Mouse (Mus musculus): ENCODE data around the gene Ccdc121. TPM values are rescaled to one million over a fixed set of nuclear protein-coding genes. Genes with fewer than 3 reads are reported as not detected.

Ccdc121 gene
- total RNA-seq (2021): not detected
- long read RNA-seq, experiment 1: 0 reads
- long read RNA-seq, experiment 2: 0 reads

DNA sequence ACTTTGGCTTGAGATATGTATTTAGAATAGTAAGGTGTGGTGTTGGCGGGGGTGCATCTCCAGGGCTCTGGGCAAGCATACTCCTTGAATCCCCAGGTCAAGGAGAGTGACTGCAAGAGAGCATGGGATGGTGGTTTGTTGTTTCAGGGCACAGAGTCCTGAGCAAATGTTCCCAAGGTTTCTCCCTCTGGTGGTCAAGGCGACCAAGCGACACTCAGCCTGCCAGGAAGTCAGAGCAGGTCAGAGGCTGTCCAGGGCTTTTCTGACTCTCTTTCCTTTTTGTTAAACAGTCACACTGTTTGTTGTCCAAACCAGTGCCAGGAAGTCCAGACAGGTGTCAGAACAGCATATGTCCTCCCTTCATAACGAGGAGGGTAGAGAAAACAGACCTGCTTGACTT, at the start of gene Ccdc121:
TSS of gene Ccdc121 (minus strand) at position 145 of the 400 bp plus-strand sequence.
- intact Hi-C loops (cut with DNase I): no loop called here
- DNase-seq: no peak

DNA sequence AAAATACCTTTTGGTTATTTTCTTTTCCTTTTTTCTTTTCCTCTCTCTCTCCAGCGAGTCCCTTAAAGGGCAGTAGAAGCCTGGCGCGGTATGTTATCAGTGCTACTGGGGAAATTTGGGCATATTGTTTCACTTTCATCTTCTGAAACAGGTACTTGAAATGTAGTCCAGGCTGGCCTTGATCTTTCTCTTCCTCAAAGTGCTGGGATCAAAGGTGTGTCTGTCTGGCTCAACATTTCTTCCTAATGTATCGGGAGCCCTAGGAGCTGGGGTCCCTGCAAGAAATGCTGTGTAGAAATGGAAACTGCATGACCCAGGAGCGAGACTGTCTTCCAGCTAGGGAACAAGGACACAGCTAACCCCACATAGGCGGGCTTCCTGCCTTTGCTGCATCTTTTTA, 49.1 kb upstream of the Ccdc121 start:
- DNase-seq: no peak

DNA sequence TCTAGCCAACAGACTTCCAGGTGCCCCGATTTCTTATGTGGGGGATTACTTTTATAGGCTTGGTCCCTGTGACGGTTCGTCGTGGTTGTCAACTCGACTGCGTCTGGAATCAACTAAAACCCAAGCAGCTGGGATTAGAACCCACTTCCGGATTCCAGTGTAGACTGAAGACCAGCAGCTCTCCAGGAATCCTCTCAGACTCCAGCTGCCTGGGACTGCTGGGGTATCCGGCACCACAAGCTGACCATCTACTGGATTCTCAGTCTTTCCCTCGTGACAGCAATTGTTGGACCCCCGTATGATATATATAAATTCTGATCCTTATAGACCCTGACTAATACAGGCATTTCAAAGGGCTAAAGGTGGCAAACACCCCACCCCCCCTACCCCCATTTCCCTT, 48.4 kb upstream of the Ccdc121 start:
- DNase-seq: no peak
- intact Hi-C loops (cut with DNase I): no loop called here

More for the DNA sequence above, 49.1 kb upstream of the Ccdc121 start:
- intact Hi-C loops (cut with DNase I): no loop called here

DNA sequence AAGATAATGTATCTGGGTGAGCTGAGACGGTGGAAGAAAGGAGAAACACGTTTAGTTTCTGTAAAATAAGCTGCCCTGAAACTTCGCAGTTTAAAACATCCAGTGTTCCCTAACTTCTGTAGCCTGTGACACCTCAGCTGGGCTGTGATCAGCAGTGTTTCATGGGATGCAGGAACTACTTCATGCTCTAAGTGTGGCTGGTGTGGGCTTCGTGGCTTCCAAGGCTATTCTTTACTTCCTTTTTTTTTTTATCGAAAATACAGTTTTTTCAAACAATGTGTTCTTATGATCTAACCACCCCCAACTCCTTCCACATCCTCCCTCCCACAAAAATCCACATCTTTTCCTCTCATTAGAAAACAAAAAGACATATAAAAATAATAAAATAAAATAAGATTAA, 44.2 kb upstream of the Ccdc121 start:
- intact Hi-C loops (cut with DNase I): no loop called here
- no peak for DNase-seq

DNA sequence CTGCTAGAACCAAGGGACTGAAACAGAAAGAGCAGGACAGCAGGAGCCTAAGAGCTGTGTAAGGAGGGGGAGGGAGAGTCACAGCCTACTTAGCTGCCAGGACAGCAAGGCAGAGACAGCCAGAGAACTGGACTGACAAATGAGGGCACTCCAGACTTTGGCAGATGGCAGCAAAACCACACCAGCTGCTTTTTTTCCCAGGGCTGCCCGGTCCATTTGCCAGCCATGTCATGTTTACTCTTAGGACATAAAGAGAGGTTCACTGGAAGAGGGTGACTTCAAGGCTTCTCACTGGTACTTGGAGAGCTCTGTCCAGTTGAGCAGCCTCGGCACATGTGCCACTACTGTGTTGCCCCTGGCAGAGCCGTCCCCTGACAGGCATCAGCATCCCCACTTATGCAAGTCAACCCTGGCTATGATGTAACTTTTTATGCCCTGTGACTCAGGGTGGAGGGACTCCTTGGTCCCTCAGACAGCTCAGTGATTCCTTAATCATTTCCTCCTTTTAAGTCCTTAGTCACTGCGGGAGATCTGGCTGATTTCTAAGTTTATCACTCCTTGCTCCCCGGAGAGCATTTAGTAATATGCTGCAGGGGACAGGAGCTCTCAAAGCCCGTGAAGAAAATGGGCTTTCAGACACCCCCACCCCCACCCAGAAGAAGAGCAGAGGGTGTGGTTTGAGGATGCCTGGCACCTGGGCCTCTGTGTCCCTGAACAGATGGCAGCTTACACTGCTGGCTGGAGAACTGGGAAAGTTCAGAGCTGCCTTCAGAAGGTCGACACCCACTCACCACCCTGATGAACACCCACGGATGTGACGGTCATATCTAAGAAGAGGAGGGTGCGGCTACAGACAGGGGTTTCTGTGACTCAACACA, 41.5 kb upstream of the Ccdc121 start:
- intact Hi-C loops (cut with DNase I): no loop called here
- no peak for DNase-seq

DNA sequence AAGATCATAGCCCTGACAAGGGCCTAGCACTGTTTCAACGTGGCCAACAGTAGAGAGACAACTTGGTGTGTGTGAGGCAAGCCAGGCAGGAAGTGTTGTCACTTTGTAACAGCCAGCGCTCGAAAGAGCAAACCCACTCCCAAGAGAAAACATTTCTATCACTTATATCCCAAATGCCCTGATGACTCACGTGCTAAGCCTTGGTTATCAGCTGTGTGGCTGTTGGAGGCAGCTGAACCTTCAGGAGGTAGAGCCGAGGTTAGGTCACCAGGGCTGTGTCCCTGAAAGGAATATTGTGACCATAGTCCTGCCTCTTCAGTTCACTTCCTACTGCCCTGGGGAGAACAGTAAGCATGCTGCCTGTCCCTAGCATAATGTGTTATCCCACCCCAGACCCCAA, 39.6 kb upstream of the Ccdc121 start:
- intact Hi-C loops (cut with DNase I): no loop called here

DNA sequence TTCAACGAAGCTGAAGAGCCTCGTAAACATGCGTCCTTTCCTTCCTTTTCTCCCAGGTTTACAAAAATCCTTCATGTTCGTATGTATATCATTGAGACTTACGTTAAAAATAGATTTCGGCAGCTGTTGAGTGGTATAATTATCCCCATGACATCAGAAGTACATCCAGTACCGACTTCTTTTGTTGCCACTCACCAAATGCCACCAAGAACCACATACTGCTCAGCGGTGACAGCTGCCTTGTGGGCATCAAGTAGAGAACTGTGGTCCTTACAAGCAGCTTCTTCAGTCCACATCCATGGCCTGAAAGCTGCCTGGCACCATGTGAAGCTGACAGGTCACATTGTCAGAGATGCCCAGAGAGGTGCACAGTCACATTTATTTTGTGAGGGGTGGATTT, 38.7 kb upstream of the Ccdc121 start:
- no peak for DNase-seq
- intact Hi-C loops (cut with DNase I): loop anchor here (5.0 kb wide), 2 partner anchors 83 to 168 kb away; no protein-coding TSS in a partner anchor

More for the DNA sequence above, 39.6 kb upstream of the Ccdc121 start:
- no peak for DNase-seq

DNA sequence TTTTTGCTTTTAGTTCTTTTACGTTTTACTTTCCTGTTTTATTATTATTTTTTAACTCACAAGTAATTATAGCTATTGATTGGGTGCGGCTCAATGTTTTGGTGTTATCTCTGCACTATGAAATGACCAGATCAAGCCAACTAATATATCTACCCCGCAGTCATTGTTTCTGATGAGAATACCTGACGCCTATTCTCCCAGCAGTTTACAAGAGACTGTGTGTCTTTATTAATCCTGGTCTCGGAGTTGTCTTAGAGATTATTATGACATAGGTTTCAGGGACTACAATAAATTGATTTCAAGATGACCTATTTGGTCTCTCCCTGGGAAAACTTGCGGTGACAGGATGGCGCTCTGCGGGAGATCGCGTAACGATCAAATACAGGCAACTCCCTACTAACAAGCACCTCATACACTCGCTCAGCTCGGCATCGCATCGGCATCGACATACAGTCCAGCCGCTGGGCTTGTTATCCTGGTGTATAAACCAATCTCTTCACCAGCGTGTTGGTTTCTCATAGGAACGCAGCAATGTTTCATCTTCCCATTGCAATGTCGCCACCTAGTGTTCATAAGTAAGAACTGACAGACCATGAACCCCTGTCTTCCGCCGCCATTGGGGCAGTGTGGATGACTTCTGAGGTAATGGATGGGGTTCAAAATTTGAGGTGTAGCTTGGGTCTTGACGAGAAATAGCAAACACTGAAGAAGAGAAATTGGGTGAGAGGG, 34.0 kb upstream of the Ccdc121 start:
- DNase-seq: peak in 1 of 2 experiments; percentile 24
- intact Hi-C loops (cut with DNase I): loop anchor here (5.0 kb wide), 2 partner anchors 78 to 163 kb away; no protein-coding TSS in a partner anchor

DNA sequence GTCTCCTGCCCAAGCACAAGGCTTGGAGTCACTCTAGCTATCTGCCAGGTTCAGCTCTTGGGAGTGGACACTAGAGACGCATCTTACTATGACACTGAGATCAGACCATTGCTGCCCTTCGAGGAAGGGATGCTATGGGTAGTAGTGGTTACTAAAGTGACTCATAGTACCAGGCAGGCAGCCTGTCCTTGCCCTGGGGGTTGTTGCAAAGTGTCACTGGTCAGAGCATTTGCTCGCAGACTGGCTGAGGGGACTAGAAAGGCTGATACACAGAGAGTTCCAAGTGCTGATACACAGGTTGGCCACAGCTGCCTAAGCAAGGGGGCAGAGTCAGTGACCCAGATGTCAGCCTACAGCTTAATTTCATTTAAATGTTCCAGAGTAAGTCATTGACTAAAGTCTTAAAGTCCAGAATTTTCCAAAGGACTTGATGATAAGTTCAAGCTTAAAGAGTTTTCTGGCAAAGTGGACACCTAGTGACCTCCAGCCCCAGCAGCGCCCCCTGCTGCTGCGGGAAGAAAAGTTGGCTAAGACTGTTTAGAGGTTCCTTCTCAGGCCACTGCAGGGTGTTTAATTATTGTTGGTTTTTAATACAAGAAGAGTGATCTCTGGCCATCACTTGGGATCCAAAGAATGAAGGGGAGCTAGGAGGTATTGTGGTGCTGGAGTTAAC, 32.6 kb upstream of the Ccdc121 start:
- intact Hi-C loops (cut with DNase I): loop anchor here (5.0 kb wide), 1 partner anchor 272 kb away; no protein-coding TSS in a partner anchor
- DNase-seq: no peak

DNA sequence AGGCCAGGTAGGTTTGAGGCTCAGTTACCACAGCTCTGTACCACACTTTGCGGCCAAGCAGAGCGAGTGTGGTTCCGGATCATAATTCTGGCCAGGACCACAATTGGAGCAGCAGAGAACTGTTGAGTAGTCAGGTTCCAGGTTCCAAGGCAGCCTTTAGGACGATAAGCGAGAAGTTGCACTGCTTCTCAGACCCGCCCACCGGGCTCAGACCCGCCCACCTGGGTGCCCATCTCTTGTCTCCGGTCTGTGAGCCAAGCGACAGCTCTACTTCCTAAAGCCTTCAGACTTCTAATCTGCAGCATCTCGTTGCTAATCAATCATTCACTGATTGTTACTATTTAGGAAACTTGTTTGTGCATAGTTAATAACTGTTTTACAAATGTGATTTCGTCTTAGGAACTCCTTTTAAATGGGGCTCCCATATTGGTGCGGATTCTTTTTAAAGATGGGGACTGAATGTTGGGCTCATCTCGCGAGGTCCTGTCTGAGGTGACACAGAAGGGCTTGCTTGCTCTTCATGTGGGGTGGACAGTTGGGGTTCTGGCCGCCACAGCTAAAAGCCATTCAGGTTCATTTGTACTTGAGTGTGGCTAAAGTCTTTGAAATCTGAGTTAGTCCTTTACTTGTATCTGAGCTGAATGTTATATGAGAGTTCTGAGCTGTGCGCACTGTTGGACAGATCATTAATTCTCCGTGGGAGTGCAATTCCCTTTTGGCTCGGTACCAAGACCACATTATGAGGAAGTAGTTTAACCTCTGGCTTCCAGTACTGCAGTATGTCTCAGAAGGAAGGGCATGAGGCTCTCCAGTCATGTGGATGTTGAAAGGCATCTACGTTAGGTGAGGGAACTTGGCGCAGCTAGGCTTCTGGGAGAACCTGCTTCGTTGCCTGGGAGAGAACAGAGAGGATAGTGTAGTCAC, 28.9 kb upstream of the Ccdc121 start:
- no peak for DNase-seq
- intact Hi-C loops (cut with DNase I): loop anchor here (5.0 kb wide), 1 partner anchor 268 kb away; no protein-coding TSS in a partner anchor

DNA sequence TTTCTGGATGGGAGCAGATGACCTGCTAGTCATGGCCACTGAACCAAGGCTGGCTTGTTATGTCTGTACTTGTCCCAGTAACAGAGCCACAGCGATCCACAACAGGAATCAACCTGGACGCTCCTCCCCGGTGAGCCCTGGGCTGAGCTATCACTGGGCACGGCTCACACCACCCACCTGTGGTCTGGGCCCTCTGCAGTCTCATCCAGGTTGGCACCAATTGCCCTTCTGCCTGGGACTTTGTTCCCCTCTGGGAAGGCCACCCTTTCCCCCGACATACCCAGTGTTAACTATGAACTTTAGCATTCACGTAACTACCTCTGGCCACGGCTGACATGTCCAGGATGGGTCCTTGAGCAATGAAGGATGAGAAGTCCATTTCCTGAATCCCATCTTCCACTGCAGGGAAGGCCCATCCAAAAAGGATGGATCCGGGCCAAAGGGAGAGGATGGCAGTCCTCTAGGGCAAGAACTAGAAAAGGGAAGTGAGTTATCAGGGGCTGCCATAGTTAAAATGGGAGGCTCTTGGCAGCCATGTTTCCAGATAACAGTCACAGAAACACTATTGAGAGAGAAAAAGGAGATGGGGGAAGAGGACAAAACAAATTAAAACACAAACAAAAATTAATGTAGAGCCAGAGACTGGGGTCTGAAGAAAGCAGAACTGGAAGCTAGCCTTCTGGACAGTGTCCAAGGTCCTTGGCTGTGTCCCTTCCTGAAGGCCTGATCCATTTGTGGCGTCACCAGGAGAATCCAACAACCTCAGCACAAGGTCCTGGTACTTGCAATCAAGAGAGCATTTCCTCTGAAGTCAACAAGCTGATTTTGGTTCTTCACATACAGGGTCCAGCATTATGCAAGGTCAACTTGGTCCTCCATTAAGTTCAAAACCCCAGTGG, 26.6 kb upstream of the Ccdc121 start:
- DNase-seq: no peak
- intact Hi-C loops (cut with DNase I): no loop called here

DNA sequence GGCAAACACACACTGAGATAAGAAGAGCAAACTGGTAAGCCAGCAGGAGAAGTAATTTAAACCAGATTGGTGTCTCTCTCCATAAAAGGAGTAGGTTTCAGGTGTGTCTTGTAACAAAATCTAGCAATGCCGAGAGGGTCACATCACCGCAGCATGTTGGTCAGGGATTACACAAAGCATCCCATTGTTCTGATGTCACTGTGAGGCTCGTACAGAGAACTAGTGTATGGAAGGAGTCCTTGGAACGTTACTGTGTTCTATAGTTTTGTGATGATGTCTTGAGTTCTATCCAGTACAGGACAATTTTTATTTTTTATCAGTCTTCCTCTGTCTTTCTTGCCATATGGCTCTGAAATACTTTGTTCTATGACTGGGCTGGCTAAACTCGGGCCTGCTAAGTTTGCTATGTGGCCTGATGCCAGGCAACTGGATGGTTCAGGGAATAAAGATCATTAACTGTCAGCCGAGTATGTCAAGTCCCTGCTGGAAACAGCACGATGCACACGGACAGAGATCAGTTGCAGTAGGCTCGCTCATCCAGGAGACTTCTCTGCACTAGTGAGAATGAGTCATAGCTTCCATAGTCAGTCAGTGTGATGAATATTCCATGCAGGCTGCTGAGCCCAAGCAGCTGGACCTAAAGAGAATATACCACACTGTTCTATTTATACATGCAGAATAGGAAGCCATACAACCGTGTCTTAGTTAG, 24.1 kb upstream of the Ccdc121 start:
- intact Hi-C loops (cut with DNase I): no loop called here
- DNase-seq: no peak

DNA sequence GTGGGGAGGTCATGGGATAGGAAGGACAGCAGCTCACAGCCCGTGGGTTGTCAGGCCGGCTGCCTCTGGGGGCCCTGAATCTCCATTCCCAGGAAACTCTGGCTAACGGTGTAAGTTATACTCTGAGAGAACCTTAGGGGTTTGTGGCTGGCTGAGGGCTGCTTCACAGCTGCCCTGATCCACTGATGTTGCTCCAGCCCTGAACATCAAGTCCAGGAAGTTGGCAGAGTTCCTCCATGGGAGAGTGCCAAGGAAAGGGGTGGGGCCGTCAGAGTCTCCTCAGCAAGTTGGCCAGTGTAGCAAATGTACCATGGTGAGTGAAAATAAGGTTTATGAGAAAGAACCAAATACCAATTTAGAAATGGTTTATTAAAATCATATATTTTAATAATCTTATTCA, 18.1 kb upstream of the Ccdc121 start:
- intact Hi-C loops (cut with DNase I): no loop called here
- DNase-seq: peak; percentile 85 to 88

DNA sequence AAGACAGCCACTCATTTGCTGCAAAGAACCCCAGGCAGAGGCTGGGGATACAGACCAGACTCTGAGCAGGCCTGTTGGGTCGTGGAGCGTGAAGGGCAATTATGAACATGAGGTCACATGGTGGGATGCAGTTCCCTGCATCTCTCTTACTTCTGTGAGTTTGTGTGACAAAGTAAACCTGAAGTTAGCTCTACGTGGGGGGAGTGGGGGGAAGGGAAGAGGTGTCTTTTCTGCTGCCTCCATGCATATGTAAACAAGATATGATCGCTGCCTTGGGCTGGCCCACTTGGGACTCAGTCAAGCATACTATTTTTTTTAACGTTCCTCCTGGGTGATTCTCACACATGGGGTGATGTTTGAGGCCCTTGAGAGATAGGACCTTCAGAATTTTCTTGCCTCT, 14.7 kb upstream of the Ccdc121 start:
- intact Hi-C loops (cut with DNase I): no loop called here
- no peak for DNase-seq

DNA sequence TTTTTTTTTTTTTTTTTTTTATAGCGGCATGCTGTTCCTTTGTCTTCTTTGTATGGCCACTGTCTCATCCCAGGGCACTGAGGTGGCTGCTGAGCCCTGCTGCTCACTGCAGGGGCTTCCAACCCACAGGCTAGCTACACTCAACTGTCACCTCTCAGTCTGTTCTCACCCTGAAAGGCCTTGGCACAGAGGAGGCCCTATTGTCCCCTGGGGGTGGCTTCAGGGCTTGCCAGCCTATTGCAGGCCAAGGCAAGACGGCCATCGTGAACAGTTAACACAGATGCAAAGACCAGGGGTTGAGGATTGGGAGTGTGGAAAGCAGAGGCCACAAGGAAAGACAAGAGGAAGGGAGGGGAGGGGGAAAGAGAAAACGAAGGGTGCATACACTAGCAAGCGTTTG, 12.6 kb upstream of the Ccdc121 start:
- intact Hi-C loops (cut with DNase I): no loop called here
- DNase-seq: no peak

DNA sequence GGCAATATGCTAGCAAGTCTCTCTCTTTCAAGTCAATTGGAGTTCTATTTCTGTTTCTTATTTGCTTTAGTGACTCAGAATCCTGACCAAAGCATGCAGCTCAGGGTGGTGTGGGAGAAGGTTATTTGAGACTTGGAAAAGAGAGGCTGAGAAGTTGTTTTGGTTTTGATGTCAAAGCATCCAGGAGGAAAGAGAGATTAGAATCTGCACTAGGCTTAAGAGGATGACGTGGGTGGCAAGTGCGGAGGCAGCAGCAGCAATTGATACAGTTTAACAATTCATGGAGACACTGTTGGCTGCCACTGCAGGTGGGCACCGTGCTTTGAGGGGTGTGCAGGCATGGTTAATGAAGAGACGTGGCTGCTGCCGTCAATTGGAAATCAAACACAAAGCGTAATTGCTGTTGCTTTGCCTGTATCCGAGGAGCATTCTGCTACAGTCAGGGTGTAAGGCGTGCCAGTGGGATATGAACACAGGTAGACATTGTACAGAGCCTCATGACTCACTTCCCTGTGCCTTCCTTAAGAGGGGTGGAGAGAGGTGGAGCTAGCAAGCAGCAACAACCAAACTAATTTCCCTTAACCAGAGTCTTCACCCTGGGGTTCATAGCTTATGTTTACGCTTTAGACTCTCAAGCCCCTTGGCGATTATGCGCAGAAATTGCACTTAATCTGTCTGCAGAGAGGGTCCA, 10.3 kb upstream of the Ccdc121 start:
- DNase-seq: no peak
- intact Hi-C loops (cut with DNase I): no loop called here

DNA sequence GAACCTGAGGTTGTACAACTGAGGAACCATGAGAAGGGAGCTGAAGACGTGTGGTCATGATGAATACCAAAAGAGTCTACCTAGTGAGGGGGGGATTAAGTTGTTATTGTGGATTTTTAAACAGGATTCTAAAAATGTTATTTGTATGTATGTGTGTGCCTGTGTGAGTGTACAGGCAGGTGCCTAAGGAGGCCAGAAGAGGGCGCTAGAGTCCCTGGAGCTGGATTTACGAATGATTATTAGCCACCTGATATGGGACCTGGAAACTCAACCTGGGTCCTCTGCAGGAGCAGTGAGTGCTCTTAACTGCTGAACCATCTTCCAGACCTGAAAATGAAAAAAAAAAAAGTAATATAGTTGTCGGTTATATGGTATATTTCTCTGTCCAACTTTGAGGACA, 7.9 kb upstream of the Ccdc121 start:
- intact Hi-C loops (cut with DNase I): no loop called here
- DNase-seq: no peak

DNA sequence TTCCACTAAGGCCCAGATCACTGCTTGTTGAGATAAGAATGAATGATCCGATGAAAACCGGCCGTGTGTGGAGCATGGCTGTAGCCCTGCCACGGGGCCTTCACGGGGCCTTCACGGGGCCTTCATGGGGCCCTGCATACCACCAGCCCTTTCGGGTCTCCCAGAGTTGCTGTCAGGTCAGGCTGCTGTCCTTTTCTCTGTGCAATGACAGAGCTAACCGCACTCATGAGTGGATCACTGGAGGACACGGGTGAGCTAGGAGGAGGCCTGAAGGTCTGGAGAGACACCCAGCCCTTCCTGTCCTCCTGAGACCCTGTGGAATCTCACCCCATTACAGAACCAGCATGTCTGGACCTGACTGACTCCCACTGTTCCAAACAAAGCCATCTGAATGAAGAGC, 6.8 kb upstream of the Ccdc121 start:
- intact Hi-C loops (cut with DNase I): no loop called here
- no peak for DNase-seq

All from gastrocnemius, postnatal 36 days (tissue).